Mouse (Mus musculus): ENCODE results near the gene Baiap3. TPM values are rescaled to one million over a fixed set of nuclear protein-coding genes. Genes with fewer than 3 reads are reported as not detected.

Baiap3 gene
- polyA plus RNA-seq, 1 experiment from 2014 or later, result 3.6 TPM

DNA sequence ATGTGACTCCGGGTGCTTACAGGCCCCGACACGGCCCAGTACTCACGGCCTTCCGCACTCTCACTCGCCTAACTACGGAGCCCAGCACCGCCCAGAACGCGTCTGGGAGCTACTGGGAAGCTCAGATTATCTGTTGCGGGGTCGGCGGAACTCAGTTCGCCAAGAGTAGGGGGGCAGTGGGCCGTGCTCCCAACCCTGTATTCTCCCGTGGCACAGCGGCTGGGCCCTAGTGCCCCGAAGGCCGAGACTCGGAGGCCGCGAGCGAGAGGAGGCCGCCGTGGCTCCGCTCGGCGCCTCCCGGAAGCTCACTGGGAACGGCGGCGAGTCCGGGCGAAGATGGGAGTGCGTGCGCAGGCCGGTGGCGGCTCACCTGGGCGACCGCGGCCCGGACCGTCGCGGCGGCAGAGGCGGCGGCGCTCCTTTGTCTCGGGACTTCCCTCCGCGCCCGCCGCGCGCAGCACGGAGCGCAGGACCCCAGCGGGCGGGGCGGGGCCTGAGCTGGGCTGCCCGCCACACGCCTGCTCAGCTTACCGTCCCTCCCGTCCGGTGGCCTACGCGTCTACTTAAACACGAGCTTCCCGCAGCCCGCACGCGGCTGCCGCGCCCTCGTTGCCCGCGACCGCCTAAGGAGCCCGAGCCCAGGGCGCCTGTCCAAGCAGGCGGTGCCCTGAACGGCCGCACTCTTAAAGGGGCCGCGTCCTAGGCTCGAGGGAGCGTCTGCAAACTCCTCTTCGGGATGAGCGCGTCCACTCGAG, 17.0 kb upstream of the Baiap3 start:
- Histone ChIP-seq H3K4me2 (peak overlapping the region; percentile 93), H3K27me3 (no peaks in the 10 kb centered on the region), H3K36me3 (ENCODE audit: poor library complexity, severe bottlenecking) (peaks cover 27% of the 10 kb centered on the region), H3K4me1 (peaks cover 36% of the 10 kb centered on the region), H3K27ac (peak overlapping the region; percentile 97), H3K9me3 (replicated peaks) (no peaks in the 10 kb centered on the region), H3K4me3 (peak overlapping the region; percentile 94), H3K9ac (peak overlapping the region; percentile 100)
- peak; percentile 94 for ATAC-seq
- WGBS, result under 1% methylated on average over 85 of the region's 92 CpGs

DNA sequence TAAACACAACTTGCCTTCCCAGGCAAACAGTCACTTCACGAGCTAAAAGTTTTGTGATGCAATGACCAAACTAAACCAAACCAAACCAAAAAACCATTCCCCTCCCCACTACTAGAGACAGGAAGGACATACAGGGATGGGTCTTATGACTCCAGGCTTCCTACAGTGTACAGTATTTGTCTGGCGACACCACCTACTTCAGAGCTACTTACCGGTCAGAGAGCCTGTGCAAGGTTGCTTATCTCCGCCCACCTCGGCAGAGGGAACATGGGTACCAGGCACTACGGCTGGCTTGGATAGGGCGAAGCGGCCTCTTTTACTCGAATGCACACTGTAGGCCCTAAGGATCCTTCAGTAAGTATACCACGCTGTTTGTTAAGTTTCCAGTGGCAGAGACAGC, 16.2 kb upstream of the Baiap3 start:
- Histone ChIP-seq H3K9ac (peak overlapping the region; percentile 100), H3K4me3 (peak overlapping the region; percentile 94), H3K4me1 (peaks cover 36% of the 10 kb centered on the region), H3K4me2 (peak overlapping the region; percentile 93), H3K9me3 (replicated peaks) (no peaks in the 10 kb centered on the region), H3K27me3 (no peaks in the 10 kb centered on the region), H3K36me3 (ENCODE audit: poor library complexity, severe bottlenecking) (peaks cover 35% of the 10 kb centered on the region), H3K27ac (peak overlapping the region; percentile 97)
- no peak for ATAC-seq
- 1% methylated on average over 10 of the region's 10 CpGs for WGBS

DNA sequence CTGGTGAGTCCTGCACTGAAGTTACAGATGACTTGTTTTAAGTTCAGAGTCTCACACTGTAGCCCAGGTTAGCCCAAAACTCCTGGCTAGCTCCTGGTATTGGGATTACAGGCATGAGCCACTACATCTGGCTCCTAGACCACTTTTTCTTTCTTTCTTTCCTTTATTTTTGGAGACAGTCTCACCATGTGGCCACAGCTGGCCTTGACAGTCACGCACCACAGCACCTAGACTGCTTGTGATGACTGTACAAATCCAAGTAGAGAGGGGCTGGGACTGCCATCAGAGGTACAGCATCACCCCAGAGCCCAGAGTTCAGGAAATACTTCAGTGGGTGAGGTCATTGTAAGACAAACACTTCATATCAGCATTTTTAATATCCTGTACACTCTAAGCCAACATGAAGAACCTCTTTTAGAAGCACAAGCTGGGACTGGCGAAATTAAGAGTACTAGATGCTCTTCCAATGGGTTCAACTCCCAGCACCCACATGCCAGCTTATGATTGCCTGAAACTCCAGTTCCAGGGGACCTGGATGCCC, 14.7 kb upstream of the Baiap3 start:
- no peaks in the 10 kb centered on the region for H3K27me3 ChIP-seq
- peaks cover 49% of the 10 kb centered on the region for H3K36me3 ChIP-seq (ENCODE audit: poor library complexity, severe bottlenecking)
- no peak for ATAC-seq
- peak overlapping the region; percentile 93 for H3K4me2 ChIP-seq
- peak overlapping the region; percentile 100 for H3K9ac ChIP-seq
- H3K4me1 ChIP-seq, result peaks cover 36% of the 10 kb centered on the region
- no peaks in the 10 kb centered on the region for H3K9me3 ChIP-seq (replicated peaks)
- H3K4me3 ChIP-seq, result peak overlapping the region; percentile 94
- 79% methylated on average over 2 of the region's 2 CpGs for WGBS
- no peak overlapping the region for H3K27ac ChIP-seq

DNA sequence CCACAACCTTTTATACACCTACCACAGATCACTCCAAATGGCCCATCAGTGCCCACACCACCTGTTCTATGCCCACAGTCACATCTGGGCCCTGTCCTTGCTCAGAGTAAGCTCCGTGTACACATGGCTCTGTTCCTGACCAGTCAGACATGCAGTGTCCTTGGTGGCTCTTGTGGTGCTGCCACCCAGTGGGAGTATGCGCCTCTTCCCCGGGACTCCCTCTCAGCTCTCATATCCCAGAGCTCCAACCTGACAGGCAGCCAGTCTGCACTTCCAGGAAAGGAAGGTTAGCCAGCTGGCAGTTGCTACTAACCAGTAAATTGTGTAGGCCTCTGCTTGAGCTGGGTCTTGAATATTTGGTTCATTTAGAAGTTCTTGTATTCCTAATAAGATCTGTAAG, 8.3 kb upstream of the Baiap3 start:
- H3K4me1 ChIP-seq, result peaks cover under 1% of the 10 kb centered on the region; the same call in 1 of the 2 replicates
- no peak for ATAC-seq
- WGBS, result 67% methylated on average over 3 of the region's 3 CpGs
- H3K27ac ChIP-seq, result no peak overlapping the region
- no peak overlapping the region for H3K9ac ChIP-seq
- H3K4me3 ChIP-seq, result no peak overlapping the region
- H3K4me2 ChIP-seq, result no peak overlapping the region
- H3K27me3 ChIP-seq, result no peaks in the 10 kb centered on the region
- H3K9me3 ChIP-seq (replicated peaks), result no peaks in the 10 kb centered on the region
- peaks cover 82% of the 10 kb centered on the region for H3K36me3 ChIP-seq (ENCODE audit: poor library complexity, severe bottlenecking)

GRCm38 (mm10) chr17:25257804-25258261, 1.7 kb upstream of the Baiap3 start:
- 64% methylated on average over 6 of the region's 6 CpGs for WGBS
- H3K4me2 ChIP-seq, result no peak overlapping the region
- H3K27me3 ChIP-seq, result peaks cover 40% of the 10 kb centered on the region
- H3K9me3 ChIP-seq (replicated peaks), result no peaks in the 10 kb centered on the region
- H3K36me3 ChIP-seq (ENCODE audit: poor library complexity, severe bottlenecking), result peaks cover 25% of the 10 kb centered on the region
- no peak overlapping the region for H3K27ac ChIP-seq
- H3K9ac ChIP-seq, result no peak overlapping the region
- H3K4me3 ChIP-seq, result no peak overlapping the region
- peaks cover 33% of the 10 kb centered on the region for H3K4me1 ChIP-seq
- no peak for ATAC-seq

GRCm38 (mm10) chr17:25255110-25255509, 1.1 kb downstream of the Baiap3 start:
- Histone ChIP-seq H3K36me3 (ENCODE audit: poor library complexity, severe bottlenecking) (peaks cover 16% of the 10 kb centered on the region), H3K4me2 (no peak overlapping the region), H3K27ac (no peak overlapping the region), H3K9me3 (replicated peaks) (no peaks in the 10 kb centered on the region), H3K27me3 (peaks cover 40% of the 10 kb centered on the region), H3K4me3 (no peak overlapping the region), H3K4me1 (peaks cover 42% of the 10 kb centered on the region), H3K9ac (no peak overlapping the region)
- WGBS, result 64% methylated on average over 2 of the region's 2 CpGs
- ATAC-seq, result no peak

DNA sequence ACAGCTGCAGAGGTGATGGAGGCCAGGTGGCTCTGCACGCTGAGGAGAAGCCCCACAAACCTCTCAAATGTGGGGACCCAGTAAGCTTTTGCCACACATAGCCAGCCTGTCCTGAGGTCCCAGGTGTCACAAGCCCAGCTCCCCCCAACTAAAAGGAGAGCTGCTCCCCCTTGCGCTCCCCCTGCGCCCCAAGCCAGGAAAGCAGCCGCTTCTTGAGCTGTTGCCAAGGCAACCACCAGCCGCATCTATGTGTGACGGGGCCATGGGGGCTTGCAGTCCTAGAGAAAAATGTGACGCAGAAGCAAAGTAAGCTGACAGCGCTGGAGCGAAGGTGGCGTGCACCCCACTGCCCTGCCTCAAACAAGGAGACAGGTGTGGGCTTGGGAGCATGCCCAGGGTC, 2.4 kb downstream of the Baiap3 start:
- H3K9ac ChIP-seq, result 0 out of 2 replicates have a peak overlapping the region, but pooled peaks have one; percentile 31
- 15% methylated on average over 10 of the region's 10 CpGs for WGBS
- peaks cover 42% of the 10 kb centered on the region for H3K27me3 ChIP-seq
- no peak overlapping the region for H3K4me3 ChIP-seq
- peaks cover 42% of the 10 kb centered on the region for H3K4me1 ChIP-seq
- H3K9me3 ChIP-seq (replicated peaks), result no peaks in the 10 kb centered on the region
- H3K27ac ChIP-seq, result peak overlapping the region; percentile 46
- peaks cover 2% of the 10 kb centered on the region; the same call in 1 of the 2 replicates for H3K36me3 ChIP-seq (ENCODE audit: poor library complexity, severe bottlenecking)
- H3K4me2 ChIP-seq, result peak overlapping the region; percentile 36
- ATAC-seq, result 0 out of 2 replicates have a peak, but pooled peaks have one; percentile 7

- Histone ChIP-seq H3K4me1 (peaks cover 42% of the 10 kb centered on the region), H3K4me2 (peak overlapping the region; percentile 4; the same call in 1 of the 2 replicates), H3K9me3 (replicated peaks) (no peaks in the 10 kb centered on the region), H3K36me3 (ENCODE audit: poor library complexity, severe bottlenecking) (no peaks in the 10 kb centered on the region), H3K27ac (peak overlapping the region; percentile 32), H3K4me3 (no peak overlapping the region), H3K27me3 (peaks cover 43% of the 10 kb centered on the region), H3K9ac (peak overlapping the region; percentile 35; the same call in 1 of the 2 replicates)
- peak; percentile 57; the same call in 1 of the 2 replicates for ATAC-seq
- WGBS, result 25% methylated on average over 3 of the region's 3 CpGs
Observed at GRCm38 (mm10) chr17:25252643-25253042, 3.5 kb downstream of the Baiap3 start.

DNA sequence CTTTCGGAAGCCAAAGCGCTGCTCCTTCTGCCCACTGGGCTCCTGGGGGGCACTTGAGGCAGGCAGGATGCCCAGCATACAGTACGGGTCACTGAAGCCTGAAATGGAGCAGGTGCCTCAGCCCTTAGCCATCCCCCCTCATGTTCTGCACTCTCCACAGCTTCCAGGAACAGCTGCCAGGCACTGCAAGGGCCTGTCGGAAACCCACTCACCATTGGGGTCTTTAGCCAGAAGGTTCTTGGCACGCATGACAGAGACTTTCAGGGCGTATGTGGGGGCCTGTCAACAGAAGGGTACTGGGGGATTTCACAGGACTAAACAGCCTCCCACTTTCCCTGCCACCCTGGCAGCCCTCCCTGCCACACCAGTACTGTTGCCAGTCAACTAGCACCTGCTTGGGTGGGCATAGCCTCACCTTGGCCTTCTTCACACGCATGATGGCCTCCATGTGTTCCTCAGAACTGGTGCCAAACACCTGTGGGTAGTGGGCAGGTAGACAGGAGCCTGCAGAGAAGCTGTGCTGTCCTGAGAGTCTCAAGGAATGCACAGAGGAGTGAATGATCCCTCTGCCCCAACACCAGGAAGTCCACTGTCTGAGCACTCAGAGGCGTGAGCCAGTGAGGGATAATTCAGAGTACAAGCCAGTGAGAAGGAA, 5.9 kb downstream of the Baiap3 start:
- Histone ChIP-seq H3K4me2 (no peak overlapping the region), H3K4me1 (peaks cover 28% of the 10 kb centered on the region), H3K36me3 (ENCODE audit: poor library complexity, severe bottlenecking) (peaks cover 6% of the 10 kb centered on the region), H3K27ac (no peak overlapping the region), H3K27me3 (peaks cover 21% of the 10 kb centered on the region), H3K9ac (no peak overlapping the region), H3K4me3 (no peak overlapping the region), H3K9me3 (replicated peaks) (no peaks in the 10 kb centered on the region)
- ATAC-seq, result no peak
- 79% methylated on average over 8 of the region's 8 CpGs for WGBS

GRCm38 (mm10) chr17:25248033-25248750, 8.0 kb downstream of the Baiap3 start:
- 81% methylated on average over 18 of the region's 18 CpGs for WGBS
- H3K27me3 ChIP-seq, result 0 out of 2 replicates have a peak, but pooled peaks cover 3% of the 10 kb centered on the region
- H3K36me3 ChIP-seq (ENCODE audit: poor library complexity, severe bottlenecking), result peaks cover 27% of the 10 kb centered on the region
- peaks cover 13% of the 10 kb centered on the region for H3K4me1 ChIP-seq
- no peak for ATAC-seq
- no peak overlapping the region for H3K4me3 ChIP-seq
- H3K9ac ChIP-seq, result no peak overlapping the region
- no peak overlapping the region for H3K4me2 ChIP-seq
- no peaks in the 10 kb centered on the region for H3K9me3 ChIP-seq (replicated peaks)
- H3K27ac ChIP-seq, result no peak overlapping the region

DNA sequence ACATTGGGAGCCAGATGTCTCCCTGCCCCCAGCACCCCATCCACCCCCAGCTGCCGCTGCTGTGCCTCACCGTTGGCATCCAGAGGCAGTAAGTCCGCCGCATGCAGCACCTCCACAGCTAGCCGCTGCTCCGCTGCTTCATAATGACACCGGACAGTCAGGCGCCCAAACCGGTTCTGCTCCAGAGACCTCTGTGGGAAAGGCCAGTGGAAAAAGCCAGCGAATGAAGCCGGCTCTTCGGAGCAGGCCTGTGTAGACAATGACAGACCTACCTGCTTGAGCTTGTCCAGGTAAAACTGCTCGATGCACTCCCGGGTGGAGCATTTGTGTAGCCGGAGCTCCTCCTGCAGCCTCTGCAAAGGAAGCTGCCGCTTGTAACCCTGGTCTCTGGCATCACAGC, 11.9 kb downstream of the Baiap3 start:
- ATAC-seq, result no peak
- Histone ChIP-seq H3K4me1 (peaks cover 14% of the 10 kb centered on the region), H3K4me2 (no peak overlapping the region), H3K9ac (no peak overlapping the region), H3K4me3 (no peak overlapping the region), H3K36me3 (ENCODE audit: poor library complexity, severe bottlenecking) (peaks cover 41% of the 10 kb centered on the region), H3K9me3 (replicated peaks) (no peaks in the 10 kb centered on the region), H3K27me3 (0 out of 2 replicates have a peak, but pooled peaks cover 3% of the 10 kb centered on the region), H3K27ac (no peak overlapping the region)
- WGBS, result 88% methylated on average over 16 of the region's 16 CpGs
